Mouse (Mus musculus) layer of hippocampus, postnatal 36 days (tissue): ENCODE results near the gene Rab5b. TPM values are rescaled to one million over a fixed set of nuclear protein-coding genes. Genes with fewer than 3 reads are reported as not detected.
"Not testable (repeated sequence)": the region's sequence is repeated elsewhere in the genome, so short reads cannot be mapped to it uniquely, and the experiment has no call there.

Experiments used
- DNase-seq, 2 experiments: peaks; one replicate each; pipeline ENCODE4 v3.0.0; 2022
- total RNA-seq, 2 experiments: library from RNA; stranded (reverse); gene quantifications; 2 replicates each; pipeline ENCODE4 v1.2.3; 2021

Gene Rab5b
- total RNA-seq, 2 experiments from 2014 or later = 131 to 134 TPM

DNA sequence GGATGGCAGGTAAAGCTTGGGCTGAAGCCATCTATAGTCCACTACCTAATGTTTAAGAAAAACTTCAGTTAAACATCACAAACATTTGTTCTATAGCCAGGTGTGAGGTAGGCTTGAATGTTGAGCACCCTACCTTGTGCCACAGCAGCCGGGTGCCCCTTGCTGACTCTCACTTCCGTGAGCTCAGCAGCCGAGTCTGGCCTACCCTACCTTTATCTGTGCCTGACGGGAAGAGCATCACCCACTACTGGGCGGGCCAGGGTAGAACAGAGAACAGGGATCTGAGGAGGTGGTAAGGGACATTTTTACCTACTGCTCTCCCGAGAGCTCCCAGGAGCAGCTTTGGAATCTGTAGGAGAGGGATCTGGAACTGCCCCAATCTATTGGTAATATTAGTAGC, 53.3 kb downstream of the Rab5b start:
- no peak for DNase-seq

DNA sequence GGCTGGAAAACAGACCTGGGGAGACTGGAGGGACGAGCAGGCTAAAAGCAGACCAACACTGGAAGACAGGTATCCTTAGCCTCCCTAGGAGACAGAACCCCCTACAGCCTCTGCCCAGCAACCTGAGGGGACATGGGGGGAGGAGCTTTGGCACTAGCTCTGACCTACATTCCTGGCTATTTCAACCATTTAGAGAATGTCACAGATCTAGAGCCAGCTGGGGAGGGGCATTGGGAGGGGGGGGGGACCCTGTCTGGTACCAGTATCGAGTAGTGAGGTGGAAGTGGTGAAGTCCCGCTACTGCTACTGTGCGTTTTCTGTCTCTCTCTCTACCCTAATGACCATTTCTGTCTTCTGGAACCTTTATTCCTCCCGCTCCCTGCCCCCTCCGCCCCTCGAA, 54.2 kb downstream of the Rab5b start:
- DNase-seq = no peak

DNA sequence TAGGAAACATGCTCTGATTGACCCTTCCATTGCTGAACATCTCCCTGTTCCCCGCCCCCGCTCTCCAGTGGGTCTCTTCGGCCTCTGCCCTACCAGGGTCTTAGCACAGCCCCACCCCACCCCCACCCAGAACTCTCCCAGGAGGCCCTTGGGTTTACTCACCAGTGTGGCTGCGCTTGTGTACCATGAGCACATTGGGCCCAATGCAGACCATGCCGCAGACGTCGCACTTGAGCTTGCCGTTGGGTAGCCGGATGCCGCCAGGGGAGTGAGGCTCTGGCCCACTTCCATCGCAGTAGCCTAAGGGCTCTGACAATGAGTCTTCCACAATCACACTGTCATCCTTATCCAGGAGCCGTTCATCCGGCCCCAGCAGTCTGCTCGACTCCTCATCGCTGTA, 55.2 kb downstream of the Rab5b start:
- DNase-seq = no peak

DNA sequence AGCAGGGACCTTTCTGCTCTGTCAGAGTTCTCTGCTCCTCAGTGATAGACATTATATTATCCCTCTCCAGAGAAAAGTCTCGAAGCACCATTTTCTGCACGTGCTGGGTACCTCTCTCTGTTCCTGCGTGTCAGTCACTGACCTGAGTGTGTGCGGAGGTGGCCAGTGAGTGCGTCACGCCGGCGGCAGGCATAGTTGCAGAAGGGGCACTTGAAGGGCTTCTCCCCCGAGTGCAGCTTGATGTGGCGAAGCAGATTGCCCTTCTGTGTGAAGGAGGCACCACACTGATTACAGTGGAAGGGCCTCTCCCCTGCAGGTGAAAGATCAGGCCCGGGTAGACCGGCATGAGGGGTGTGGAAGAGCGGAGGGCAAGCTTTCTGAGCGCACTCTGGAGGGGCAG, 56.1 kb downstream of the Rab5b start:
- no peak for DNase-seq

DNA sequence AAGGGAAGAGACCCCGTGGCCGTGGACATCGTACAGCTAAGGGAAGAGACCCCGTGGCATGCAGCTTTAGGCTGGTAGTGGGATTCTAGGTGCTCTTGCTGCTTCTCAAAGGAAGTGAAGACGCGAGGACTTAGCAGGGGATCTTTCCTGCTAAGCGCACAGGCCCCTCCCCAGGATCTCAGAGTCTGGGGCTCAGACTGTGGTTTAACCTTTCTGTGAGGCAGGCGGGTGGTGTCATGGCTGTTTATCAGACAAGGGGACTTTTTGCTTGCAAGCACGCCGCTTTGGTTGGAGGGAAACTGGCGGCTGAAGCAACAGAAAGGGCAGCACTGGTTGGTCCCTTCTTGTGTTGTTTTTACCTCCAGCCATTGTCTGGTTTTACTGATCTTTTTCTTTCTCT, 59.1 kb downstream of the Rab5b start:
- DNase-seq = no peak

DNA sequence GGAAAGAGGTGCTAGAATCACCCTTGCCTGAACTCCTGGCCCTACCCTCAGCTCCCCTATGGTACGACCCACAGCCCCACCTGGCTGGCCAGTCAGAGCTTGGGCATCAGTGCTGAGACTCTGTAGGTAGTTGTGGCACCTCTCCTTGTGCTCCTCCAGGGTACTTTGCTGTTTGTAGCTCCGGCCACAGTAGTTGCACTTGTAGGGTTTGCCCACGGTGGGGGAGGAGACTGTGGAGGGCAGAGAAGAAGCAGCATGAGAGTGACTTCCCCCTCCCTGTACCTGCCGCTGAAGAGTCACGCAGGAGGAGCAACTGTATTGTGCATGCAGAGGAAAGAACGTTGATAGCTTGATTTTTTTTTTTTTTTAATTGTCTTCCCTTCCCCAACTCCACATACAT, 59.5 kb downstream of the Rab5b start:
- DNase-seq = no peak

DNA sequence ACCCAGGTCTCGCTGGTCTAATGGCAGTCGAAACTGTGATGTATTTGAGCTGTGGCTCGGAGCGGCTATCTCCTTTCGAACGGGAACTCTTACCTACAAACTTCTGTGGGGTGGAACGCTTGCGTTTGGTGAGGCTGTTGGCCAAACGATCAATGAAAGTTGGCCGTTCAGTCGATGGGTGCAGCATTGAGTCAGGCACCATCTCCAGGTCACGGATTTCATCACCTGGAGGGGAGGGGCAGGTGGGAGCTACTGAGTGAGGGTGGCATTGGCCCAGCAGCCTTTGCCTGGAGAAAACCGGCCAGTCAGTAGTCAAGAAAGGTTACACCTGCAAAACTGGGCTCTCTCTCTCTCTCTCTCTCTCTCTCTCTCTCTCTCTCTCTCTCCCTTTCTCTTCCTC, 60.4 kb downstream of the Rab5b start:
- no peak for DNase-seq

DNA sequence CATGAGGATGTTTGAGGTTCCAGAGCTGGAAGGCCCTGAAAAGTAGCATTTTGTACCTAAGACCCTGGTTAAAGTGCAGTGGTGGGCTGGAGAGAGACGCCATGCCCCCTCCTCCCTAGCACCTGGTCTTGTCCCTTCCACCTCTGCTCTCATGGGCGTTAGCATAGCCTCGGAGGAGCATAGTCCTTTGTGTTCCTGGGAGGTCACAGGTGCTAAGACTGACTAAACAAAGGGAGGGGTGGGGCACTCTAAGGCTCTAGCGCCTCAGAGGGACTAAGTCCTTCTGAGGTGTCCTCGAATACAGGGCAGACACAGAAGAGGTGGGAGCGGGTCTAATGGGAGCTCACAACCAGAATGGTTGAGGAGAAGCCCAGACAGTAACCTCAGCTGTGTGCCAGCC, 64.5 kb downstream of the Rab5b start:
- no peak for DNase-seq

DNA sequence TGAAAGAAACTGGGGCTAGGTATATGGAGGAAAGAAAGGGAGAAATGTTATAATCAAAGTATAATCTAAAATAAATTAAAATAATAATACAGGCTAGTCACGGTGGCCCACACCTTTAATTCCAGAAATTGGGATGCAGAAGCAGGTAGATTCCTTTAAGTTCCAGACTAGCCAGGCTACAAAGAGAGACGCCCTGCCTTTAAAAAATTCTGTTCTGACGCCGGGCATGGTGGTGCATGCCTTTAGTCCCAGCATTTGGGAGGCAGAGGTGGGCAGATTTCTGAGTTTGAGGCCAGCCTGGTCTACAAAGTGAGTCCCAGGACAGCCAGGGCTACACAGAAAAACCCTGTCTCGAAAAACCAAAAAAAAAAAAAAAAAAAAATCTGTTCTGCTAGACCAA, 65.8 kb downstream of the Rab5b start:
- not testable (repeated sequence) for DNase-seq

DNA sequence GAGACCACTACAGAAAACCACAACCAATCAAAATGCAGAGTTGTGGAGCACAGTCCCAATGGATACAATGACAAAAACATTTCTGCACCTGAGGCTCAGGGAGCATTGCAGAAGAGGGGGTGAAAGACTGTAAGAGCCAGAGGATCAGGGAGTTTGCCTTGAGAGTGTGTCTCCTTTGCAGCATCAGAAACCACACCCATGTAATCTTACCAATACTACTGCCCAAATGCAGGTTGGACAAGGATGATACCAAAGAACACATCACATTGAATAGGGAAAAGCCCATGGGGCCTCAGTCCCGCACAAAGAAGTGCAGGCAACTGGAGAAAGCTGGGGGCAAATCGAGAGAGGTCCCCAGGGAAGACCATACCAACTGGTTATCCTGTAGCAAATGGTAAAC, 66.3 kb downstream of the Rab5b start:
- no peak for DNase-seq

DNA sequence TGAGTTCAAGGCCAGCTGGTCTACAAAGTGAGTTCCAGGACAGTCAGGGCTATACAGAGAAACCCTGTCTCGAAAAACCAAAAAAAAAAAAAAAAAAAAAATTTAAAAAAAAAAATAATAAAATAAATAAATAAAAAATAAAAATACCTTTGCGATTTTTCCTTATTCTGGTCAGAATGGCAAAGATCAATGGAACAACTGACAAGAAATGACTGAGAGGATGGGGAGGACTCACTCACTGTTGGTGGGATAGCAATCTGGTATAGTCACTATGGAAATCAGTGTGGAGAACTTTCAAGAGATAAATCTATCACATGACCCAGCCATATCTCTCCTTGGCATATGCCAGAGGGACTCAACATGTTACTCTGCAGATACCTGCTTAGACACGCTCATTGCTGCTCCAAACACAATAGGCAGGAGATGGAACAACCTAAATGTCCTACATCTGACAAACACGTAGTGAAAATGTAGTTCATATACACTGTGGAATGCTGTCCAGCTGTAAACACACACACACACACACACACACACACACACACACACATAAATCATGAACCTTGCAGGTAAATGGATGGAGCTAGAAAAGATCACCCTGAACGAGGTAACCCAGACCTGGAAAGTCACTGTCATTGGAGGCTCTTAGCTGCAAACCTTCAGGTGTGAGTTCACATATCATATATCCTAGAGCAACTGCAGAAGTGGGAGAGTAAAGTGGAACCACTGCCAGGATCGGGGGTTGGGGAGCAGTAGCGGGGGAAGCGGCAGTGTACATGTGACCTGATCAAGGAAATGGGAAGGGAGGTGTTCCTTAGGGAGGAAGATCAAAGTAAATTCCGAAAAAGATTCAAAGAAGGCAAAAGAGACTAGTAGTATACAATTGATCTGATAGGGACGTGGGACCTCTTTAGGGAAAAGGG, 68.4 kb downstream of the Rab5b start:
- no peak for DNase-seq

Other genes starting within 250 kb of the Rab5b start
- gene Smarcc2, start 237.0 kb downstream of the Rab5b start, total RNA-seq = 100 to 1,000 TPM; 226 to 234 TPM
- 100 to 1,000 TPM; 520 to 569 TPM for gene Myl6, start 202.1 kb downstream of the Rab5b start, total RNA-seq
- 10 to 100 TPM; 16.2 to 19.3 TPM for gene Myl6b, start 197.6 kb downstream of the Rab5b start, total RNA-seq
- 1 to 10 TPM; 4.5 to 4.7 TPM for gene Esyt1, start 170.4 kb downstream of the Rab5b start, total RNA-seq
- 10 to 100 TPM; 14.1 to 14.3 TPM for gene Zc3h10, start 148.5 kb downstream of the Rab5b start, total RNA-seq
- 1,000 to 10,000 TPM; 1,506 to 1,536 TPM for gene Rpl41, start 147.0 kb downstream of the Rab5b start, total RNA-seq
- gene Pa2g4, start 130.3 kb downstream of the Rab5b start, total RNA-seq = 10 to 100 TPM; 61.9 to 66.9 TPM
- 1 to 10 TPM; 7.8 to 8.0 TPM for gene Erbb3, start 106.6 kb downstream of the Rab5b start, total RNA-seq
- 100 to 1,000 TPM; 288 to 319 TPM for gene Rps26, start 69.5 kb downstream of the Rab5b start, total RNA-seq
- 10 to 100 TPM; 14.8 to 15.5 TPM for gene Ikzf4, start 50.3 kb downstream of the Rab5b start, total RNA-seq
- 10 to 100 TPM; 11.4 to 14.2 TPM for gene Suox, start 22.2 kb downstream of the Rab5b start, total RNA-seq
- under 1 TPM; 0.25 to 0.35 TPM for gene Pmel, start 7.9 kb upstream of the Rab5b start, total RNA-seq
- gene Cdk2, start 8.8 kb upstream of the Rab5b start, total RNA-seq = 1 to 10 TPM; 2.0 to 2.4 TPM
- gene Dgka, start 48.6 kb upstream of the Rab5b start, total RNA-seq = 10 to 100 TPM in 1 of 2 experiments, 1 to 10 TPM in 1; 9.3 to 11.1 TPM
- gene Pym1, start 51.6 kb upstream of the Rab5b start, total RNA-seq = 10 to 100 TPM; 26.0 to 28.2 TPM
- under 1 TPM; 0.20 to 0.46 TPM for gene Mmp19, start 94.6 kb upstream of the Rab5b start, total RNA-seq
- gene Dnajc14, start 107.8 kb upstream of the Rab5b start, total RNA-seq = 10 to 100 TPM; 65.3 to 69.1 TPM
- 10 to 100 TPM in 1 of 2 experiments, 1 to 10 TPM in 1; 8.4 to 10.6 TPM for gene Tmem198b, start 108.1 kb upstream of the Rab5b start, total RNA-seq
- 10 to 100 TPM; 38.9 to 39.5 TPM for gene Sarnp, start 121.1 kb upstream of the Rab5b start, total RNA-seq
- gene Ormdl2, start 125.4 kb upstream of the Rab5b start, total RNA-seq = 1 to 10 TPM; 8.9 to 9.8 TPM
- gene Gdf11, start 195.5 kb upstream of the Rab5b start, total RNA-seq = 10 to 100 TPM; 20.4 to 22.7 TPM
- 10 to 100 TPM; 77.8 to 79.7 TPM for gene Cd63, start 204.7 kb upstream of the Rab5b start, total RNA-seq
- gene Rdh5, start 226.6 kb upstream of the Rab5b start, total RNA-seq = 1 to 10 TPM; 6.4 to 8.9 TPM
- gene Bloc1s1, start 227.8 kb upstream of the Rab5b start, total RNA-seq = 10 to 100 TPM; 92.9 to 94.1 TPM
- gene Itga7, start 237.6 kb upstream of the Rab5b start, total RNA-seq = 10 to 100 TPM; 30.1 to 35.4 TPM